Mouse (Mus musculus): Measurements from ENCODE around the gene Wdr70. TPM values are rescaled to one million over a fixed set of nuclear protein-coding genes. Genes with fewer than 3 reads are reported as not detected.
A peak's percentile ranks its signal among the peaks of the same experiment; 100 is the strongest.

Gene Wdr70
- polyA plus RNA-seq, 1 experiment from 2014 or later, result 21.7 TPM

- Histone ChIP-seq H3K27me3 (replicated peaks; ENCODE audit: control insufficient read depth, insufficient read depth, low read length) (no peaks in the 10 kb centered on the region), H3K27ac (ENCODE audit: low read depth, low read length) (no peak overlapping the region), H3K9me3 (ENCODE audit: control insufficient read depth) (no peaks in the 10 kb centered on the region), H3K4me1 (replicated peaks; ENCODE audit: control insufficient read depth, insufficient read depth, low read length) (no peaks in the 10 kb centered on the region), H3K4me3 (ENCODE audit: low read depth, low read length) (no peak overlapping the region), H3K4me2 (replicated peaks; ENCODE audit: low read depth) (no peak overlapping the region), H3K9ac (ENCODE audit: low read depth, low read length) (no peak overlapping the region), H3K36me3 (ENCODE audit: control insufficient read depth, insufficient read depth) (no peaks in the 10 kb centered on the region)
- ATAC-seq, result no peak
- no peak for TF ChIP-seq CTCF (IDR thresholded peaks at IDR 0.05; ENCODE audit: low read depth)
These were observed 108.9 kb downstream of the Wdr70 start for GRCm38 (mm10) chr15:7990101-7990500.

- ATAC-seq, result no peak
- H3K4me2 ChIP-seq (replicated peaks; ENCODE audit: low read depth), result no peak overlapping the region
- no peaks in the 10 kb centered on the region for H3K27me3 ChIP-seq (replicated peaks; ENCODE audit: control insufficient read depth, insufficient read depth, low read length)
- no peaks in the 10 kb centered on the region for H3K9me3 ChIP-seq (ENCODE audit: control insufficient read depth)
- H3K27ac ChIP-seq (ENCODE audit: low read depth, low read length), result no peak overlapping the region
- H3K4me1 ChIP-seq (replicated peaks; ENCODE audit: control insufficient read depth, insufficient read depth, low read length), result no peaks in the 10 kb centered on the region
- H3K36me3 ChIP-seq (ENCODE audit: control insufficient read depth, insufficient read depth), result no peaks in the 10 kb centered on the region
- TF ChIP-seq CTCF (IDR thresholded peaks at IDR 0.05; ENCODE audit: low read depth), result no peak
- 94% methylated on average over 8 of the region's 8 CpGs for WGBS
- no peak overlapping the region for H3K4me3 ChIP-seq (ENCODE audit: low read depth, low read length)
- no peak overlapping the region for H3K9ac ChIP-seq (ENCODE audit: low read depth, low read length)
These were observed 111.6 kb downstream of the Wdr70 start for GRCm38 (mm10) chr15:7987374-7987773.

GRCm38 (mm10) chr15:7986274-7986673, 112.7 kb downstream of the Wdr70 start:
- no peaks in the 10 kb centered on the region for H3K9me3 ChIP-seq (ENCODE audit: control insufficient read depth)
- 67% methylated on average over 6 of the region's 6 CpGs for WGBS
- no peak overlapping the region for H3K4me2 ChIP-seq (replicated peaks; ENCODE audit: low read depth)
- no peak for ATAC-seq
- no peak overlapping the region for H3K9ac ChIP-seq (ENCODE audit: low read depth, low read length)
- no peak overlapping the region for H3K27ac ChIP-seq (ENCODE audit: low read depth, low read length)
- H3K36me3 ChIP-seq (ENCODE audit: control insufficient read depth, insufficient read depth), result no peaks in the 10 kb centered on the region
- no peaks in the 10 kb centered on the region for H3K27me3 ChIP-seq (replicated peaks; ENCODE audit: control insufficient read depth, insufficient read depth, low read length)
- no peak overlapping the region for H3K4me3 ChIP-seq (ENCODE audit: low read depth, low read length)
- H3K4me1 ChIP-seq (replicated peaks; ENCODE audit: control insufficient read depth, insufficient read depth, low read length), result no peaks in the 10 kb centered on the region
- TF ChIP-seq CTCF (IDR thresholded peaks at IDR 0.05; ENCODE audit: low read depth), result no peak

GRCm38 (mm10) chr15:7978640-7979039, 120.4 kb downstream of the Wdr70 start:
- ATAC-seq, result no peak
- H3K4me1 ChIP-seq (replicated peaks; ENCODE audit: control insufficient read depth, insufficient read depth, low read length), result no peaks in the 10 kb centered on the region
- TF ChIP-seq CTCF (IDR thresholded peaks at IDR 0.05; ENCODE audit: low read depth), result no peak
- no peaks in the 10 kb centered on the region for H3K27me3 ChIP-seq (replicated peaks; ENCODE audit: control insufficient read depth, insufficient read depth, low read length)
- 0 out of 2 replicates have a peak, but pooled peaks cover 7% of the 10 kb centered on the region for H3K36me3 ChIP-seq (ENCODE audit: control insufficient read depth, insufficient read depth)
- no peak overlapping the region for H3K4me3 ChIP-seq (ENCODE audit: low read depth, low read length)
- H3K4me2 ChIP-seq (replicated peaks; ENCODE audit: low read depth), result no peak overlapping the region
- H3K9me3 ChIP-seq (ENCODE audit: control insufficient read depth), result no peaks in the 10 kb centered on the region
- no peak overlapping the region for H3K27ac ChIP-seq (ENCODE audit: low read depth, low read length)
- 90% methylated on average over 1 of the region's 1 CpGs for WGBS
- no peak overlapping the region for H3K9ac ChIP-seq (ENCODE audit: low read depth, low read length)

- Histone ChIP-seq H3K4me3 (ENCODE audit: low read depth, low read length) (no peak overlapping the region), H3K9ac (ENCODE audit: low read depth, low read length) (no peak overlapping the region), H3K4me1 (replicated peaks; ENCODE audit: control insufficient read depth, insufficient read depth, low read length) (no peaks in the 10 kb centered on the region), H3K9me3 (ENCODE audit: control insufficient read depth) (no peaks in the 10 kb centered on the region), H3K27ac (ENCODE audit: low read depth, low read length) (no peak overlapping the region), H3K36me3 (ENCODE audit: control insufficient read depth, insufficient read depth) (0 out of 2 replicates have a peak, but pooled peaks cover 7% of the 10 kb centered on the region), H3K4me2 (replicated peaks; ENCODE audit: low read depth) (no peak overlapping the region), H3K27me3 (replicated peaks; ENCODE audit: control insufficient read depth, insufficient read depth, low read length) (no peaks in the 10 kb centered on the region)
- TF ChIP-seq CTCF (IDR thresholded peaks at IDR 0.05; ENCODE audit: low read depth), result no peak
- WGBS, result 71% methylated on average over 9 of the region's 9 CpGs
- no peak for ATAC-seq
These were observed 122.2 kb downstream of the Wdr70 start for GRCm38 (mm10) chr15:7976775-7977174.

- TF ChIP-seq CTCF (IDR thresholded peaks at IDR 0.05; ENCODE audit: low read depth), result peak; percentile 64
- no peaks in the 10 kb centered on the region for H3K27me3 ChIP-seq (replicated peaks; ENCODE audit: control insufficient read depth, insufficient read depth, low read length)
- no peak overlapping the region for H3K9ac ChIP-seq (ENCODE audit: low read depth, low read length)
- no peak for ATAC-seq
- no peak overlapping the region for H3K4me2 ChIP-seq (replicated peaks; ENCODE audit: low read depth)
- no peak overlapping the region for H3K4me3 ChIP-seq (ENCODE audit: low read depth, low read length)
- no peak overlapping the region for H3K27ac ChIP-seq (ENCODE audit: low read depth, low read length)
- 80% methylated on average over 8 of the region's 8 CpGs for WGBS
- H3K36me3 ChIP-seq (ENCODE audit: control insufficient read depth, insufficient read depth), result 0 out of 2 replicates have a peak, but pooled peaks cover 7% of the 10 kb centered on the region
- no peaks in the 10 kb centered on the region for H3K4me1 ChIP-seq (replicated peaks; ENCODE audit: control insufficient read depth, insufficient read depth, low read length)
- H3K9me3 ChIP-seq (ENCODE audit: control insufficient read depth), result no peaks in the 10 kb centered on the region
These were observed 124.6 kb downstream of the Wdr70 start for GRCm38 (mm10) chr15:7974368-7974767.

GRCm38 (mm10) chr15:7972528-7972927, 126.5 kb downstream of the Wdr70 start:
- Histone ChIP-seq H3K4me2 (replicated peaks; ENCODE audit: low read depth) (no peak overlapping the region), H3K36me3 (ENCODE audit: control insufficient read depth, insufficient read depth) (0 out of 2 replicates have a peak, but pooled peaks cover 7% of the 10 kb centered on the region), H3K4me1 (replicated peaks; ENCODE audit: control insufficient read depth, insufficient read depth, low read length) (no peaks in the 10 kb centered on the region), H3K27me3 (replicated peaks; ENCODE audit: control insufficient read depth, insufficient read depth, low read length) (no peaks in the 10 kb centered on the region), H3K4me3 (ENCODE audit: low read depth, low read length) (no peak overlapping the region), H3K27ac (ENCODE audit: low read depth, low read length) (no peak overlapping the region), H3K9ac (ENCODE audit: low read depth, low read length) (no peak overlapping the region), H3K9me3 (ENCODE audit: control insufficient read depth) (no peaks in the 10 kb centered on the region)
- no peak for ATAC-seq
- 81% methylated on average over 5 of the region's 5 CpGs for WGBS
- TF ChIP-seq CTCF (IDR thresholded peaks at IDR 0.05; ENCODE audit: low read depth), result no peak

All from intestine, postnatal 0 days (tissue).